Mouse (Mus musculus) layer of hippocampus, adult 9-11 months (tissue): ENCODE measurements at regions not wholly inside any gene's neighbourhood (a gene's known extent, or its start where the extent isn't known, plus 50 kb on each side); places are given as distances from the start of the nearest gene placed in this dataset.

Experiments used
- DNase-seq: peaks from one replicate; pipeline ENCODE4 v3.0.0; 2022

- no peak for DNase-seq
Observed at GRCm38 (mm10) chr12:27593436-27593835, 251.1 kb upstream of the Sox11 start.

GRCm38 (mm10) chr12:27576109-27576700 is 233.8 kb upstream of the Sox11 start:
- no peak for DNase-seq

GRCm38 (mm10) chr12:27575629-27576028 is 233.3 kb upstream of the Sox11 start:
- peak; percentile 19 for DNase-seq

- DNase-seq: no peak
Observed at GRCm38 (mm10) chr12:27567250-27567649, 224.9 kb upstream of the Sox11 start.

- DNase-seq: no peak
Observed at GRCm38 (mm10) chr12:27565965-27566507, 223.7 kb upstream of the Sox11 start.

GRCm38 (mm10) chr12:27564641-27565306 is 222.4 kb upstream of the Sox11 start:
- no peak for DNase-seq

- no peak for DNase-seq
Observed at GRCm38 (mm10) chr12:27563900-27564299, 221.5 kb upstream of the Sox11 start.

- no peak for DNase-seq
Observed at GRCm38 (mm10) chr12:27552809-27553208, 210.4 kb upstream of the Sox11 start.

- DNase-seq: no peak
Observed at GRCm38 (mm10) chr12:27538210-27538609, 195.8 kb upstream of the Sox11 start.

GRCm38 (mm10) chr12:27537507-27537906 is 195.1 kb upstream of the Sox11 start:
- no peak for DNase-seq

GRCm38 (mm10) chr12:27537017-27537416 is 194.6 kb upstream of the Sox11 start:
- no peak for DNase-seq

- DNase-seq: no peak
Observed at GRCm38 (mm10) chr12:27525604-27526003, 183.2 kb upstream of the Sox11 start.

GRCm38 (mm10) chr12:27513253-27513652 is 170.9 kb upstream of the Sox11 start:
- no peak for DNase-seq

- no peak for DNase-seq
Observed at GRCm38 (mm10) chr12:27508226-27508560, 165.8 kb upstream of the Sox11 start.

GRCm38 (mm10) chr12:27507523-27508225 is 165.3 kb upstream of the Sox11 start:
- no peak for DNase-seq

- no peak for DNase-seq
Observed at GRCm38 (mm10) chr12:27502716-27503486, 160.5 kb upstream of the Sox11 start.

GRCm38 (mm10) chr12:27500516-27500915 is 158.1 kb upstream of the Sox11 start:
- DNase-seq: no peak

GRCm38 (mm10) chr12:27499276-27499675 is 156.9 kb upstream of the Sox11 start:
- no peak for DNase-seq

GRCm38 (mm10) chr12:27496826-27497557 is 154.6 kb upstream of the Sox11 start:
- no peak for DNase-seq

- DNase-seq: no peak
Observed at GRCm38 (mm10) chr12:27492270-27492669, 149.9 kb upstream of the Sox11 start.

- no peak for DNase-seq
Observed at GRCm38 (mm10) chr12:27481230-27481629, 138.9 kb upstream of the Sox11 start.

- peak; percentile 67 for DNase-seq
Observed at GRCm38 (mm10) chr12:27479601-27480001, 137.2 kb upstream of the Sox11 start.

- no peak for DNase-seq
Observed at GRCm38 (mm10) chr12:27474631-27475030, 132.3 kb upstream of the Sox11 start.
